Mouse (Mus musculus) midbrain, postnatal 0 days (tissue): Measurements from ENCODE around the gene Bnc2. TPM values are rescaled to one million over a fixed set of nuclear protein-coding genes. Genes with fewer than 3 reads are reported as not detected.

Experiments
- ATAC-seq: fragments of 200-750 bp; cut with Nextera tagmentation; 2 replicates; pipeline ENCODE4 v1.8.0; 2017; ENCODE audit warnings: moderate number of reproducible peaks, mild to moderate bottlenecking, moderate TSS enrichment, moderate library complexity; ENCODE audit not compliant: low FRiP score
- DNase-seq: peaks from one replicate; pipeline ENCODE4 v3.0.0-alpha.2; 2015; ENCODE audit warnings: low spot score
- H3K27ac ChIP-seq: fragments of 300-500 bp; sonication (generic); 2 replicates; pipeline ENCODE4 v1.5.1; 2014; ENCODE audit warnings: low read depth, mild to moderate bottlenecking, low read length, mixed read lengths
- H3K27me3 ChIP-seq: fragments of 300-500 bp; sonication (generic); 2 replicates; pipeline ENCODE4 v1.6.1; 2014; ENCODE audit warnings: low read length, control low read depth, mixed read lengths; ENCODE audit not compliant: insufficient read depth
- H3K36me3 ChIP-seq: fragments of 300-500 bp; sonication (generic); 2 replicates; pipeline ENCODE4 v1.6.1; 2014; ENCODE audit warnings: low read length, control low read depth, mixed read lengths; ENCODE audit not compliant: insufficient read depth
- H3K4me1 ChIP-seq: fragments of 300-500 bp; sonication (generic); 2 replicates; pipeline ENCODE4 v1.6.1; 2014; ENCODE audit warnings: mild to moderate bottlenecking, control low read depth, antibody characterized with exemption, low read length, mixed read lengths; ENCODE audit not compliant: insufficient read depth
- H3K4me2 ChIP-seq: fragments of 300-500 bp; sonication (generic); 2 replicates; pipeline ENCODE4 v1.6.1; 2014; ENCODE audit warnings: low read depth, mild to moderate bottlenecking, low read length, mixed read lengths; ENCODE audit not compliant: poor library complexity, severe bottlenecking
- H3K4me3 ChIP-seq: fragments of 300-500 bp; sonication (generic); 2 replicates; pipeline ENCODE4 v1.5.1; 2014; ENCODE audit warnings: low read depth, mild to moderate bottlenecking, low read length, moderate library complexity
- H3K9ac ChIP-seq: fragments of 300-500 bp; sonication (generic); replicated peaks from 2 replicates; pipeline ENCODE4 v1.6.1; 2014; ENCODE audit warnings: mild to moderate bottlenecking, low read length, moderate library complexity, mixed read lengths; ENCODE audit not compliant: poor library complexity, severe bottlenecking
- H3K9me3 ChIP-seq: fragments of 300-500 bp; sonication (generic); 2 replicates; pipeline ENCODE4 v1.6.1; 2016; ENCODE audit warnings: low read length, control low read depth
- CTCF ChIP-seq: IDR thresholded peaks from 2 replicates; pipeline ENCODE4 v1.5.1; 2016; ENCODE audit warnings: antibody characterized with exemption, mild to moderate bottlenecking
- WGBS: fragments of 180-500 bp; shearing (Covaris S2); extraction: QIAGEN DNeasy Blood & Tissue Kit; methylation state at CpG from one replicate; pipeline ENCODE4 v1.1.7; 2014; 5-methylcytosine and 5-hydroxymethylcytosine counted together
- polyA plus RNA-seq: library from polyadenylated mRNA; unstranded; fragments of >200 nt; fragmentation: Nextera tagmentation; extraction: Ambion mirVana; gene quantifications from 2 replicates; pipeline ENCODE4 v1.2.1, GENCODE M21; 2015
- total RNA-seq: library from RNA; depleted of rRNA; stranded (reverse); fragments of >200 nt; gene quantifications from 2 replicates; pipeline ENCODE4 v1.2.3, GENCODE M21; 2014

The Bnc2 gene
- total and polyA plus RNA-seq, 2 experiments from 2014 or later, result 14.1 to 27.5 TPM

- Histone ChIP-seq H3K27ac (no peak overlapping the region), H3K4me1 (no peaks in the 10 kb centered on the region; the same call in 1 of the 2 replicates), H3K9me3 (no peaks in the 10 kb centered on the region), H3K4me2 (no peak overlapping the region), H3K9ac (no peak overlapping the region), H3K36me3 (no peaks in the 10 kb centered on the region), H3K4me3 (no peak overlapping the region), H3K27me3 (no peaks in the 10 kb centered on the region)
- TF ChIP-seq CTCF, result no peak
- DNase-seq, result no peak
- no peak for ATAC-seq
- WGBS, result 28% methylated on average over 4 of the region's 4 CpGs
Observed at GRCm38 (mm10) chr4:84308226-84308862, 366.7 kb downstream of the Bnc2 start.

- ATAC-seq (no peak), DNase-seq (no peak)
- Histone ChIP-seq H3K4me3 (no peak overlapping the region), H3K36me3 (no peaks in the 10 kb centered on the region), H3K9me3 (no peaks in the 10 kb centered on the region), H3K4me2 (no peak overlapping the region), H3K27me3 (no peaks in the 10 kb centered on the region), H3K27ac (no peak overlapping the region), H3K9ac (no peak overlapping the region), H3K4me1 (no peaks in the 10 kb centered on the region; the same call in 1 of the 2 replicates)
- WGBS, result 74% methylated on average over 9 of the region's 9 CpGs
- no peak for TF ChIP-seq CTCF
Observed at GRCm38 (mm10) chr4:84306928-84307606, 368.0 kb downstream of the Bnc2 start.

GRCm38 (mm10) chr4:84302949-84303348, 372.1 kb downstream of the Bnc2 start:
- Histone ChIP-seq H3K9ac (no peak overlapping the region), H3K4me2 (no peak overlapping the region), H3K27ac (no peak overlapping the region), H3K36me3 (no peaks in the 10 kb centered on the region), H3K9me3 (no peaks in the 10 kb centered on the region), H3K4me3 (no peak overlapping the region), H3K4me1 (no peaks in the 10 kb centered on the region), H3K27me3 (no peaks in the 10 kb centered on the region)
- ATAC-seq (no peak), DNase-seq (no peak)
- TF ChIP-seq CTCF, result no peak
- WGBS, result 91% methylated on average over 3 of the region's 3 CpGs

- H3K4me1 ChIP-seq, result no peaks in the 10 kb centered on the region
- ATAC-seq (no peak), DNase-seq (no peak)
- no peak overlapping the region for H3K4me2 ChIP-seq
- 75% methylated on average over 5 of the region's 5 CpGs for WGBS
- no peak overlapping the region for H3K27ac ChIP-seq
- H3K4me3 ChIP-seq, result no peak overlapping the region
- H3K9ac ChIP-seq, result no peak overlapping the region
- no peaks in the 10 kb centered on the region for H3K9me3 ChIP-seq
- no peak for TF ChIP-seq CTCF
- no peaks in the 10 kb centered on the region for H3K36me3 ChIP-seq
- no peaks in the 10 kb centered on the region for H3K27me3 ChIP-seq
Observed at GRCm38 (mm10) chr4:84285153-84285552, 389.9 kb downstream of the Bnc2 start.

GRCm38 (mm10) chr4:84282651-84283050, 392.4 kb downstream of the Bnc2 start:
- DNase-seq, result no peak
- Histone ChIP-seq H3K4me3 (no peak overlapping the region), H3K4me2 (no peak overlapping the region), H3K27ac (no peak overlapping the region), H3K36me3 (no peaks in the 10 kb centered on the region), H3K4me1 (no peaks in the 10 kb centered on the region), H3K27me3 (no peaks in the 10 kb centered on the region), H3K9ac (no peak overlapping the region), H3K9me3 (no peaks in the 10 kb centered on the region)
- ATAC-seq, result no peak
- TF ChIP-seq CTCF, result no peak
- 81% methylated on average over 2 of the region's 2 CpGs for WGBS

- 82% methylated on average over 6 of the region's 6 CpGs for WGBS
- Histone ChIP-seq H3K9ac (no peak overlapping the region), H3K4me2 (no peak overlapping the region), H3K27me3 (no peaks in the 10 kb centered on the region), H3K4me1 (no peaks in the 10 kb centered on the region), H3K36me3 (no peaks in the 10 kb centered on the region), H3K4me3 (no peak overlapping the region), H3K9me3 (no peaks in the 10 kb centered on the region), H3K27ac (no peak overlapping the region)
- TF ChIP-seq CTCF, result no peak
- ATAC-seq (no peak), DNase-seq (no peak)
Observed at GRCm38 (mm10) chr4:84278156-84278555, 396.9 kb downstream of the Bnc2 start.
